Mouse (Mus musculus) kidney, postnatal 10 days (tissue): ENCODE measurements around the gene Vdac2.

Experiments
- DNase-seq: peaks from one replicate; pipeline ENCODE4 v3.0.0; 2021; ENCODE audit warnings: mixed read lengths

Gene Vdac2

DNA sequence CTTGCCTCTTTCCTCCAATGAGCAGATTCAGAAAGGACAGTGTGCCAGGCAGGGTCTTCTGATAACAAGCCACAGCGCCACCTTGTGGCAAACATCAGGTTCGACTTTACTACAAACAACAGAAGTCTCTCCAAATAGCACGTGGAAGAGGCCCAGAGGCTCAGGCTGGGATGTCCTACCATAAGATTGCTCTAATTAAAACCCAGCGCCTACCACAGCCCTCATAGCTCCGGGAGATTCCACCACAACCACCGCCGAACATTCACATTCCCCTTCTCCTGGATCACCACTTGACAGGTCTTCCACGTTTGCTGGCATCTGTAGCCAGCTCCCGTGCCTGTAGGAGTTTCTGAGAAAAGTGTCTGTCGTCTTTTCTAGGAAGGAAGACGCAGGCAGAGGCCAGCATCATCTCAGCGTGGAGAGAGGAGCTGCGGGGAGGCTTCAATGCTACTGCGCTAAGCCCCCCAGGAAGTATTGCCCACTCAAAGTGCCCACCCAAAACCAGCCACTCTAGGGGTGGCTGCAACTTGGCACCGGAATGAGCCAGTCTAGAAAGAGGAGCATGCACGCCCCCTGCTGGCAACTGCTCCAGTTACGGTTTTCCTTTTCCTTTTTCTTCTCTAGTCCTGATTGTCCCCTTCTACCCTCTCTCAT lies 28.5 kb downstream of the Vdac2 start:
- DNase-seq: peak; percentile 84

DNA sequence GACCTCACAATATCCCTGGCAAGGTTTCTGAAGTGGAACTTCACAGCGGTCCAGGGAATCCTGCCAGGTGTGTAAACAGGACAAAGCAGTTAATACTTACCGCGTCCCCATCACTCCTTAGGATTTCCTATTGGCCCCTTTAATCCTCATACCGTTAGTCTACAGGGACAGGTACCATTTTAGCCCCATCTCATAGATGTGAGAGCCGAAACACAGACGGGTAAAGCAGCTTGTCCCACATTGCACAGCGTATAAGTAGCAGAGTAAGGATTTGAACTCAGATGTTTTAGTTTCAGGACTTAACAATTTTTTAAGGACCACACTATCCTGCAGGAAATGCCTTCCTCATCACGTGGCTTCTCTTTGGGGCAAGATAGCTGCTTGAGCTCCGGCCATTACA lies 29.2 kb downstream of the Vdac2 start:
- DNase-seq: no peak

DNA sequence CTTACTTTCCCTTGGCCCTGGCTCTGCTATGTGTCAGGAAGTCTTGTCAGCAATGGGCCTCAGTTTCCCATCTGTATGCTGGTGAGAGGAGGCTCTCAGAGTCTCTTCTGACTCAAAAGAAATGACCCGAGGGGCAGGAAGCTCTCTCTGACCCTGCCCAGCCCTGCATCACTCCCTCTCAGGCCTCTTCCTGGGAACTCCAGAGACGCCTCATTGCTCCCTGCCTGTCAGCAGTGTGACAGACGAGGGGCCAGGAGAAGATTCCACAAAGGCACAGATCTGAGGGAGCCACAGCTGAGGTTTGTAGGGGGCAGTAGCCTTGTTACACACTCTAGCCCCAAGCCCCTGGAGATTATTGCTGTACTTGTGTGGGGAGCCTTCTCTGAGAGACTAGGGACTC lies 30.9 kb downstream of the Vdac2 start:
- DNase-seq: no peak

DNA sequence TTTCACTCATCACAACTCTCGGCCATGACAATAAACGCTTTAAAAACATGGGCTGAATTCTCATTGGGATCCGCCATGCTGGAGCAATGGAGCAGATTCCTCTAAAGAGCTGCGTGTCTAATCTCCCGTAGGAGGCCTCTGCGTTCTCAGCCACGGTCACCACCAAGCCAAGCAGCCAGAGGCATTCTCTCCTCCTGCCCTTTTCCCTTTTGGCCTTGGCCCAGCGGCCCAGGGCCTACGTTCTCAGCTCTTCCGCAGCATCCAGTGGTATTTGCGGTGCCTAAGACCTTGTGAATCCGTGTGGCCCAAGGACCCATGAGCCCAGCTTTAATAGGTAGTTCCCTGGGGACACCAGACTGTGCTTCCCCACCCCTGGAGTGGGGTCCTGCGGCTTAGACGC lies 31.8 kb downstream of the Vdac2 start:
- no peak for DNase-seq

DNA sequence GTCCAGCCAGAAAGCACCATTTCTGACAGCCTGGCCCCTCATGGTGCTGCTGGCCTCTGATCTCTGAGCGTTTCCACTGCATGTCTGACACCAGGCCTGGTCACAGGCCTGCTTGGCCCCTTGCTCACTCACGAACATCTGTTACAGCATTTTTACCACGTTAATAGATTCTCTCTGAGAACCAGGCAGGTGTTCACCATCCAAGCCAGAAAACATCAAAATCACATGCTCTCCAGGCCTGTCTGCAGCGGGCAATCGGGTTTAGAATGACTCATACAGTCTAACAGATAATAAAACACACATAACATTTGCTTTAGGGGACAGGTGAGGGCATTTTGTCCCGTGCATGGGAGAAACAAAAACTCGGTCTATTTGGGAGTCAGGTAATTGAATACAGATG lies 41.3 kb downstream of the Vdac2 start:
- no peak for DNase-seq

DNA sequence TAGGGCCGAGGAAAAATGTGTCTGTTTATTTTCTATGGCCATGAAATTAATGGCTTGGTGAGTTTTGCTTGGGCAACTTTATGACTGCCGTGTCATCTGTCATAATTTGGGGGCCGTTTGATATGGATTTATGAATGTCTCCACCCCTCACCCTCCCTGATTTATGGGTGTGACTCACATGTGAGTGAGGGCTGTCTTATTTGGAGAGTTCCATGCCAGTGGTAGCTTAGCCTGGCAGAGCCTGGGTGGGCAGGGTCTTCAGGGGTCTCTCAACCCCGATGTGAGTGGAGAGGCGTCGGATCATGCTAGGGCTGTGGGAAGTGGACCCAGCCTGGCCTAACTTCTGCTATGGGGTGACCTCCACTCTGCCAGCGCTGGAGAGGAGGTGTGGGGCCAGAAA lies 41.8 kb downstream of the Vdac2 start:
- DNase-seq: no peak

DNA sequence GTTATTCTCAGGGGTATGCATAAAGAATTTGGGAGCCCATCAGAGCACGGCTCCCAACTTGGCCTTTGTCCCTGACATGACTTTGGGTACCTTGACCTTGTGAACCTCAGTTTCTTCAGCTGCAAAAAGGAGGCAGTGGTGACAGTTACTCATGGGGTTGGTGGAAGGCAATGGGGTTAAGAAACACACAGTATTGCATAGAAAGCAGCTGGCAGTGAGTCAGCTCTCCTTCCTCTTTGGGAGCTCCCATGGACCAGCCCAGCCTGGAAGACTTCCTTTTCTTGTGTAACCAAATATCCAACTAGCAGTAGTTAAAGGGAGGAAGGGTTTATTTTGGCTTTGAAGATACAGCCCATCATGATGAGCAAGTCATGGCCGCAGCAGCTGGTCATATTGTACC lies 65.4 kb downstream of the Vdac2 start:
- DNase-seq: peak; percentile 45

DNA sequence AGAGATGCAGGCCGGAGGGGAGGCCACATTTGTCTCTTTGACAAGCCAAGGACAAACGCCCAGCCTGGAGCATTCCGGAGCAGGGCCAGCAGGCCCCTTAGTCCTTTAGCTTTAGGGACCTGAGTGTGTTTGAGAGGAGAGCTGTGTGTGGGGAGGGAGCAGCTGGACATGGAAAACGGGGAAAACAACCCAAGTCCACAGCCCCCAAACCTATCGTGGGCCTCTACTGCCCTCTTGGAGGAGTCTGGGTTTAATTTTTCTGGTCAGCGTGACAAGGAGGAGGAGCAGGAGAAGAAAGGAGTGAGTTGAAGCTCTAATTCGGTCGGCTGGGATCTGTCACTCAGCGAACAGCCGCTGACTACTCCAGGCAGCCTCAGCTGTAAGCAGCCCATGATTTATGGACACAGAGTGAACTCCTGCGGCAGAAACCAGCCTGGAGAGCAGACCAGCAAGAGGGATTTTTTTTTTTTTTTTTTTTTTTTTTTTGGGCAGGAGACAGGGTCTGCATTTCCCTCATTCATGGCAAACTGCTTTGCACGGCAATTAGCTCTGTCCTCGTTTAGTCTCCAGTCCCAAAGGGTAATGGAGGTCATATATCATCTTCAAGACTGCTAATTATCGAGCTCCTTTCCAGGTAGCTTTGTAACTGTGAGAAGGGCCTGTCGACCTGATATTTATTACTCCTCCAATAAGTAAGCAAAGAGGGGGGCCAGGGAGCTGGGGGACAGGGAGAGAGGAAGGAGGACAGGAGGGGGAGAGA lies 66.7 kb downstream of the Vdac2 start:
- DNase-seq: peak; percentile 61

DNA sequence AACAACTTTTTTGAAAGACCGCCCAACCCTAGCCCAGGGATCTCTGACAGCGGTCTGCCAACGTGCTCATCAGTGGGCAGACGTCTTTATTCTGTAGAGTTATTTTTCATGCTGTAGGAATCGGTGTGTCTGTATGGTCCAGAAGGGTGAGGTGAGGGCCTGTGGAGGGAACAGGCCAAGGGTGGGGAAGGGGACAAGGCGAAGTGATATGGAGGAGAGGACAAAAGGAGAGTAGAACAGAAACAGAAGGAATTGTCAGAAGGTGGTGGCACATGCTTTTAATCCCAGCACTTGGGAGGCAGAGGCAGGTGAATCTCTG lies 67.3 kb downstream of the Vdac2 start:
- DNase-seq: no peak
